Mouse (Mus musculus): ENCODE results near the gene Tmtc2.

Gene Tmtc2

DNA sequence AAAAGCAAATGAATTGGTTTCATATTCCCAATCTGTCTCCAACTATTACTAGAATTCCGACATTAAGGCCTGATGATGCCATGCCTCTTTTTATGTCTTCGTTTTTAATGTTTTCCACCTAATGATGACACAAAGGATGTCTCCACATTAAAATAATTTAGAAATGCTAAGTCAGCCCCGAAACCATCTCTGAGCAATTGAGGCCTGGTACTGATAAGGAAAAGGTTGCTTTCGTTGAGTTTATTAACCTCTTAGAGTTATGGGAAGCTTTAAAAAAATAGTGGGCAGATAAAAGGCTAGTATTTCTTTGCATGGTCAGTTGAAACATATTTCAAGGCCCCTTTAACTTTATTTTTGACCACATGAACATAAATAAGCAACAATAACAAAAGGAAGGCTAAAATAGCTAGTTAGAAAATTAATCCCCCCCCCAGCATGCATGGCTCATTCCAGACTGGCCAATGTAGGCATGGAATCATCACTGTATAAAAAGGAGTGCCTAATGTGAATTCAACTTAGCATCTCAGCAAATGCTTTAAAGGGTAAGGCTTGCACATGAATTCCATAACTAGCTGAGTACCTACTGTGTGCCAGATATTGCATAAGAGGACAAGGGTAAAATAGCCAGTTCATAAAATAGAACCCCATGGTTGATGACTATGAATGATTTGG is 168.3 kb downstream of the Tmtc2 start:
- no peak for DNase-seq (ENCODE audit: low spot score)

DNA sequence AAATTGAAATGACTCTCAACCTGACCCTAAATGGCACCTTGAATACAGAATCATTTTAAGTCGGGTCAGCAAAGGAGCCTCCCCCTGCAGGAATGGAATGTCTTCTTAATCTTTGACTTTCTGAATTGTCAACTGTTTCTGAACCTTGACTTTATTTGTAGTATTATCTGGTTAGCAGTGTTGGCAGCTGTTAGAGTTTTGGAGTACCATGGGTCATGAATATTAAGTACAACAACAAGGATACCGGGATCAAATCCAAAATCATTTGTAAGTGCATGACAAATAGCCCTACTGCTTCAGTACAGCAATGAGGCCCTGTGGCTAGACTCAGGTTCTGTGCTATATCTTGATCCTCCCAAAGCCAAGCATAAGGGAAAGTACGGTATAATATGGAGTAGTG is 170.3 kb downstream of the Tmtc2 start:
- DNase-seq (ENCODE audit: low spot score): no peak

DNA sequence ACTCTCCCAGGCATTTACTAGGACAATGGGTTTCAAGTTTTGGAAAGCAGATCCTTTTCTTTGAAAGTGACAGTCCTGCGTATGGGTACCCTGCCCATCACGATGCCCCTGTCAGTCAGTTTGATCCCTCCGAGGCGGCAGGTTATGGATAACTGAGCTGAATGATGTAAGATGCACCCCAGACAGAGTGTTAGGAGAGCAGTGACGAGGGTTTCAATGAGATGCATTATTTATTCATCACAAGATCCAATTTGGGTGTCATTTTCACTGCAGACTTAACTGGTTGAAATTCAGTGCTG is 171.8 kb downstream of the Tmtc2 start:
- no peak for DNase-seq (ENCODE audit: low spot score)

DNA sequence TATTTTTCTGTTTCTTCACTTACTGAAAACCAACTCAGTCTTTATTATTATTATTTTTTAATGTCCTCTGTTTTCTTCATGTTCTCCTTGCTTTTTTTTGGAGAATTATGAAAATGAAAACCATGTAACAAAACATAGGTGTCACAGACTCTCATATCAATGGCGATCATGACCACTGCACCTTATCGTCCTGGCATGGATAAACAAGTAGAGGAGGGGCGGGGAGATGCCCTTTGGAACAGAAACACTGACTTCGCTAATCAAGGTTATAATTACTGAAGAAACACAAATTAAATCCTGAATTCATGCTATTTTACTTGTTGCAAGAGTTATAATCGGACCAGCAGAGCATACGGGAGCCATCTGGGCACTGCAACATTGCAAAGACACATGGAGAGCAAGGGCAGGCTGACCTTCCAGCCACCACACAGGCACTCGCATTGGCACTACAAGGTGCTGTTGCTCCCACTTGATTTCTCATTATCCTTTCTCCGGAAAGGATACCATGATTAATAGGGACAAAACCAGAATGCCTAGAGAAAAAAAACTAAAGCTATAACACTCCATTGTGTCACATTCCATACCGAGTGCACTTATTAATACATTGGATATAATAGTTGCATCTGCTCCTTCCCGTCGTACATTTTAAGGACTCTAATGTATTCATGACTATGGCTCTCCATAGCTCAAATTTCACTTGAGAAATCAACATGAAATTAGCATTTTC is 172.3 kb downstream of the Tmtc2 start:
- DNase-seq (ENCODE audit: low spot score): no peak

DNA sequence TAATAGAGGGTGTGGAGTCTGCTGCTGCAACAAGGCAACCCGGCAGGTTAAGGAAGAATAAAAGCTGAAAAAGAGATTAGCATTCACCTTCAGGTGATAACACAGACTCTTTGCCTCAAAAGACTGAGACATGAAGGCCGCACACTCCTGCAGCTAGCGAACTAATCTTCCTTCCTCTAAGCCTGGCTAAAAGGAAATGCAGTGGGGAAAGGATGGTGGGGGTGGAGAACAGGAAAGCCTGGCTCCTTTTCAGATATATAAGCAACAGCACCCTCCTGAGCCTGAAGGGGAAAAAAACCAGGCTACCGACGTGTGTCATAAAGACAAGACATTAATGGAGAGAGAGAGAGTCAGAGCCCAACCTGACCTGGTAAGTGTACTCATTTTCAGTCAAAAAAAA is 174.9 kb downstream of the Tmtc2 start:
- no peak for DNase-seq (ENCODE audit: low spot score)

DNA sequence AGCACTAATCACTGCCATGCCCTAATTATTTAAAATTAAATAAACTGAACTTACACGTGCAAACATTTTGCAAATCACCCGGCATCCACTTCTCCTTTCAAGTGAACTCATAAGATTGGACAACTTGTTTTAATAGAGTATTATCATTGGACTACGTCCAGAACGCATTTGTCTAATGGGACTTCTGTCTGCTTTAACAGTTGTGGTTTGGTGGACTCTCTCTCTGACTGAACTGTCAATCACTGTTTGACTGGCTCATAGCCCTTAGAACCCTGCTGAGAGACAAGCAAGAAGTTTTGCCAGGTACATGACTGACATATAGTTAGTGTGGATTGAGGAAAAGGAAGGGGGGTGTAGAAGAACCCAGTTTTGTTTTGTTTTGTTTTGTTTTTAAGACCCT is 190.2 kb downstream of the Tmtc2 start:
- no peak for DNase-seq (ENCODE audit: low spot score)

DNA sequence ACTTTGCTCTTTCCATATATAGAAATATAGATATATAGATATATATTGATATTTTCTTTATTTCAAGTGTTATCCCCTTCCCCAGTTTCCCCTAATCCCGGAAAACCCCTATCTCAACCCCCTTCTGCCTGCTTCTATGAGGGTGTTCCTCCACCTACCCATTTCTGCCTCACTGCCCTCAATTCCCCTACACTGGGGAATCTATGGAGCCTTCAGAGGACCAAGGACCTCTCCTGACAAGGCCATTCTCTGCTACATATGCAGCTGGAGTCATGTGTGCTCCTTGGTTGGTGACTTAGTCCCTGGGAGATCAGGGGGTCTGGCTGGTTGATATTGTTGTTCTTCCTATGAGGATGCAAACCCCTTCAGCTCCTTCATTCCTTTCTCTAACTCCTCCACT is 192.5 kb downstream of the Tmtc2 start:
- no peak for DNase-seq (ENCODE audit: low spot score)

DNA sequence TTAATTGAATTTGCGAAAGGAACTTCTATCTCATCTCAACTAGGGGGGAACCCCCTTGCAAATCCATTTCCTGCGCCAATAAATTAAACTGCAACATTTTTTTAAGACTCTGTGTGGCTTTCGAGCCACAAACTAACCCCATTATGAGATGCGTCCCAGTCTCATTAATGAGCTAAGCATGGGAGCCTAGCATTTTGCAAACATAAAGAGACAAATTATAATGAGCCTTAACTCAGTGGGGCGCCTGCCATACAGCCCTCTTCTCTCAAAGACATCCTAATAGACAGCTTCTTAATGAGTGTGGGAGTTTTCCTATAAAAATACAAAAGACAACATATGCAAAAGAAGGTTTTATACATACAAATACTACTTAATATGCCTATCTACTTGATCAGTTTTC is 193.0 kb downstream of the Tmtc2 start:
- no peak for DNase-seq (ENCODE audit: low spot score)

DNA sequence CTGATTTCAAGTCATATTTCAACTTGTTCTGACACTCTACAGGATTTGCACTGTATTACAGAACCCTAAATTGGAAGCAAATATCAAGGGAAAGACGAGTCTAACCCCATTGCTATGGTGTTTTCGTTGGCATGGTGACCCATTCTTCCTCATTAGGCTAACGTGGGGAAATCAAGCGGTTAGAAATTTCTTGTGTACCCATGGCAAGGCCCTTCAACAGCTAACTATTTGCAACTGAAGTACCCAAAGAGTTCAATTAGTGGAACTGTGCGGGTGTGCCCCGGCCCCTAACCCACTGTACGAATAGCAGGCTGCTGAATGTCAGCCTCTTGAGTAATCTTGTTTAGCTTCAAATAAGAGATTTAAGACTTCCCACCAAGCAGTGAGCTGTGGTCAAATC is 193.7 kb downstream of the Tmtc2 start:
- no peak for DNase-seq (ENCODE audit: low spot score)

DNA sequence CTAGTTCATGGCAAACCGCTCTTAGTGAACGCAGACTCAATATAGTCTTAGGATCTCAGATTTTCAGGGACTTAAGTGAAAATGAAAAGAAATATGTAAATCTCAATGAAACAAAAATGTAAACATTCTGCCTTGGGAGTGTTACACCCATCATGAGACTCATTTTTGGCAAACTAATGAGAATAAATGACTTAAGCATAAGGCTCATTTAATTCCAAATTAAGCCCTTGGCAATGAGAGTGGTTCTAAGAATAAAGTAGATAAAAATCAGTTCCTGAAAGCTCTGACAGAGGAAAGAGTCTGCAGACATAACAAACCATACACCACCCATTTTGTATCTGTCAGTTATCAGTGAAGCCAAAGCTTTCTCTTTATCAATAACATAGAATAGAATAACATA is 196.5 kb downstream of the Tmtc2 start:
- DNase-seq (ENCODE audit: low spot score): no peak

DNA sequence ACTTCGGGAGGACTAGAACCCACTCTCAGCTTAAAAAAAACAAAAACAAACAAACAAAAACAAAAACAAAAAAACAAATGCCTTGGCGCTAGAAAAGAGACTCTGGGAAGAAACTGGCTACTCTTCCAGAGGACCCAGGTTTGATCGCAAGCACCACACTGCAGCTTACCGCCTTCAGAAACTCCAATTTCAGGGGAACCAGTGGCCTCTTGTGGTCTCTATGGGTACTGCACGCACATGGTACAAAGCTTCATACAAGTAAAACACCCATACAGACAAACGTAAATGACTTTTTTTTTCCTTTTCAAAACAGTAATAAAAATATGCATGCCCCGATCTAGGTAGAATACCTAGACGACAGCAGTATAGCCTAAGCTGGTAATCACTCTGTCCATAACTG is 201.0 kb downstream of the Tmtc2 start:
- DNase-seq (ENCODE audit: low spot score): peak; percentile 44

DNA sequence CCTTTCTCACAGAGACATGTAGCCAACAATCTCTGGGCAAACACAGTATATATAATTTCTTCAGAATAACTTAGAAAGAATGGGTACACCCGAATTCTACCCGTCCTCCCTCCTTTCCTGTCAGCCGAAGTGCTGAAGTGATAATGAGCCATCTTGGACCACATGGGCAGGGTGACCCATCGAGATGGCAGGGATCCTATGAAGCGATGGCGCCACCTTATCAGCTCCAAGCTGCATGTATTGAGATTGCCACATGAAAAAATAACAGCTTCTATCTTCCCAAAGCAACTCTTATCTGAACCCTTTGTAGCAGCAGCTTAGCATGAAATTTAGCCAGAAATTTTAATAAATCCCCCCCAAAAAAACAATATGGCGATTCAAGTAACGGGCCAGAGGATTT is 206.0 kb downstream of the Tmtc2 start:
- DNase-seq (ENCODE audit: low spot score): no peak

DNA sequence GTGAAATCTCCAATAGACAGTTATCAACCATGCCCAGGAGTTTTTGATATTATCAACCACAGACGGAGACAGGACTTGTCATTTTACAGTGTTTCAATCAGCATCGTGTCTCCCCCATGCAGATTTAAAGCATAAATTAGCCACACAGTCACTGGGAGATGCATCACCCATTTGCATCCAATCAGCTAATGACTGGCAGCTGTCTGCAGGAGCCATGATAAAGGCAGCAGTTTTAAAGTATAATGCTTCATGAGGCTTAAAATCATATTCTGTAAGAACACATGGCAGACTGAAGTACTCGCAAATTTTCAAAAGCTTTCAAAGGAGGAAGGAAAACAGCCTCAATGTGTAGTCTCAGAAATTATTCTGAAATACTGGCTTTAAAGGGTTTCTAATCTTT is 209.8 kb downstream of the Tmtc2 start:
- no peak for DNase-seq (ENCODE audit: low spot score)

DNA sequence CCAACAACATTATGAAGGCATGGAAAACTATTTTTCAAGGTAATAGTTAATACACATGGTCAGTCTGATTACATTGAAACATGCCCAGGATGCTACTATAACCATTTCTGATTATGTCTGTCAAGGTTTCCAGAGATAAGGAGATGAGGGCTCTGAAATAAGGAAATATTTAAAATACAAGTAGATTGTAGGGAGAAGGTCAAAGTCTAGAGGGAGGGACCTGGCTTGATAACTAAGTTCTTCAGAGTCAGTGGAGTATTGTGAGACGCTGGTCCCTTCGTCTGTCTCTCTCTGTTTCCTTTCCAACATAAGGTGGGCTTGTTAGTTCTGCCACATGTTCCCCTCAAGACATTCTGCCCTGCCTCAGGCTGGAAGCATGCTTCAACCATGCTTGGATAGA is 223.9 kb downstream of the Tmtc2 start:
- DNase-seq (ENCODE audit: low spot score): no peak

DNA sequence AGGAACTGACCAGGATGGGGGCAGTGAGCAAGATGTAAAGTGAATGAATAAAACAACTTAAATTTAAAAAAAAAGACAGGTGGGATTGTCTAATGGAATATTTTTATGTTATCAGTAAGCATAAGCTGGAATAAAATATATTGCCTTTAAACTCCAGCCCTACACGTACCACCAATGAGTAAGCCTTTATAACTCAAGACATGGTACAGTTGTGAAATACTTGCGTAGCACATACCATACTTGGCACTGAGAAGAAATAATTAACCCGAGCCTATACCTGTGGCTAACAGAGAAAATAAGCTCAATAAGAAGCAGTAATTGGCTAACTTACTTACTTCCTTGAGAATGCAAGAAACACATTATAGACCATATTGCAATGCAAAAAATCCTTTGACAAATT is 228.3 kb downstream of the Tmtc2 start:
- DNase-seq (ENCODE audit: low spot score): no peak

DNA sequence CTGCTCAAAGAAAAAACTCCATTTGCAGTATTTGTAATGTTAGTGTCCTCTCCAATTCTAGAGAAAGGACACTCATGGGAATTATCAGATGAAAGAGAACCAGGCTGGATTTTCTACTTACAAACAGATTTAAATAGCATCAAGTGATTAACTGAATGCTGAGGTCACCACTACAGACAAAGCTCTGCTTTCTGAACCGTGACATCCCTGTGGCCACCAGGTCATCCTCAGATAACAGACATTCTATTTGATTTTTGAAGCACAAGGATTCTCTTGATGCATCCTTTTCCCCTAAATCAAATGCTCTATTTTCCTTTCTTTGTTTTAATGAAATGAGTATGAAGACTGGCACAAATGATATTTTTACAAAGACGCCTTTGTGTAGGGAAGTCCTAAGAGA is 241.4 kb downstream of the Tmtc2 start:
- DNase-seq (ENCODE audit: low spot score): no peak

DNA sequence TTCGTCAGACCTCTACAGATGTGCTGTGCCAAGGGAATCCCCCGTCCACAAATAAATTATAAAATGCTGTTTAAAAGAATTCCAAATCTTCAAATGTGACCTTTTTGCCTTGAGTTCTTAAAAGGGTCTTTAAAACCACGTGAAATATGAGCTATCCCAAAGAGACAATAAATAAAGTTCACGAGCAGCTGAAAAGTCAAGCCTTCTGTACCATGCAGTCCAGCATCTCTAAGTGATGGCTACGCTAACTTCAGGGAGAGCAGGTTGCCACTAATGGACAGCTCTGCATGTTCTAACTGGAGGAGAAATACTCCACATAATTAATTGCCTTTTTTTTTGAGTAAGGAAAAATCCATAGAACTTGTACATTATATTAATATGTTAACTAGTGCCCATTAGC is 243.9 kb downstream of the Tmtc2 start:
- DNase-seq (ENCODE audit: low spot score): no peak

DNA sequence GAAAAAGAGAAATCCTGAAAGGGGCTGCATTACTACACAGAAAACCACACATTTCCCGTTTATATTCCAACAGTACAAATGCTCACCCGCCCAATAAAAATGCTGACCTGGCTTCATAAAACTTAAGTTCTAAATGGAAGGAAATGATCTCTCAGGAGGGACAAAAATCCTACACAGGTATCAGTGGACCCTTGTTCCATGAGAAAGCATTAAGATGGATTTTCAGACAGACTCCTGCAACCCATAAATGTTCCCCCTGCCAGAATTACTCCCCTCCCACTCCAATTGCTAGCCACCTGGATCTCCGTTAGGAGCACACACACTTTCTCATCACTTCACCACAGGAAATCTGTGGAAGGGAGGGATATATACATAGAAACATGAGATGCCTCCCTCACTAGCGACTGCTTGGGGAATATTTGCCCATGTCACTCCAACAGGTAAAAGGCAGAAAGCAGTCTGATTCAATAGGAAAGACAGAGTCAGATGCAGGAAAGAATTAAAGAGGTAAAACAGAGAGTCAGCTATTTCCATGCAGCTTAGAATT is 250.5 kb downstream of the Tmtc2 start:
- no peak for DNase-seq (ENCODE audit: low spot score)

DNA sequence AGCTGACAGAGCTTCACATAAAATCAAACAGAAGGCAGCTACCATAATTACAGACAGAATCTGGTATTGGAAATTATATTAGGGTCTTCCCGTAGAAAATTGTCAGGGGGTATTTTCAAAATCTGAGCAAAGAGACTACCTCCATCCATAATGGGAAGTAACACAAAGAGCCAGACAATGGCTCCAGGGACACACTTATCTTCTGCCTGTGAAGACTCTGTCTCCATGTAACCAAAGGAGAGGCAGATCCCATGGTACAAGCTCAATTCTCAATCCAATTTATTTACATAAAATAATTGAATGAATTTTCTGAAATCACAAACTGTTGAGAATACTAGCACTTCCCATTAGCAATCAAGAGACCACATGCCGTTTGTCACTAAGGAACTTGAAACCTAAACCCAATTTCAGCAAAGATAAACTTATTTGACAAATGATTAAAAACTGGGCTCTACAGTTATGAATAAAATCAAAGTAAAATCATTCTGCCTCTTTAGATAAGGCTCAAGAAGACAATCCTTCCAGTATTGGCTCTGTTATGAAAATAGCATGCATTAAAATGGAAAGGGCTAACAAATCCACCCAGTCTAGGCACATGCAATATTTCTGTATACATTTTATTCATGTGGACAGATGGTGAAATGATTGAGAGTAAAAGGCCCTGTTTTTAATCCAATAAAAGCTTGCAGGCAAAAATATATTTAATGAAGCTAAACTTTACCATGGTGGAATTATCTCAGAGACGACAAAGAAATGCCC is 254.8 kb downstream of the Tmtc2 start:
- no peak for DNase-seq (ENCODE audit: low spot score)

DNA sequence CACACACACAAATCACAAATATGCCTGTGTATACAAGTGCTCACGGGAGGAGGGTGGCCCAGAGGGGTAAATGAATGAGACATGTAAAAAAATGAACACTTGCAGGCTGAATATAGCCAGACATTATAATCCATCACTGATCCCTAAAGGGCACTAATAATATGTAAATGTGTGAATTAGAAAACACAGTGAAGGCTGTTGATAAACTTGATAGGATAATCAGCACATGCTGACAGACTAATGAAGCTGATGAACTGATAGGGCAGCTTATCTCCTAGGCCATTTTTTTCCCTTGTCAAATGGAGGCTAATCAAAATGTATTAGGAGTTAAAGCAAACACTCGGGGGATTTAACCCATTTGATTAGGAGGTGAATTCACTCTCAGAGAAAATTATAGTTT is 255.4 kb downstream of the Tmtc2 start:
- DNase-seq (ENCODE audit: low spot score): no peak

DNA sequence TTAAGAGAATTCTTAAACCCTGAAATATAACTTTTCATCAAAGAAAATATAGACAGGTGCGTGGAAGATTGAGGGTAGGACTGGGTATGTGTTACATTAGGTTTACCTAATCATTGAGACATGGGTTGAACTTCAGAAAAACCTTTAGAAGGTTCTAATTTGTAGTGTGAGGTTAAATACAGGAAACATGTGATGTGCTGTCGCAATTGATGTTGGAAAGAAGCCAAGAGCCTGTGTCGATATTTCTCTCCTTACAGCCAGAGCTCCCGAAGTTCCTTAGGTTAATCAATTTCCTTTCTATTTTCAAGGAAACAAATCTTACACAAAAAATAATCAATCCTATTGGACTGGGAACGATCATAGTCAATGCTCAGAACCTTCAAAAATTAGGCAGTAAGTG is 261.3 kb downstream of the Tmtc2 start:
- DNase-seq (ENCODE audit: low spot score): no peak

DNA sequence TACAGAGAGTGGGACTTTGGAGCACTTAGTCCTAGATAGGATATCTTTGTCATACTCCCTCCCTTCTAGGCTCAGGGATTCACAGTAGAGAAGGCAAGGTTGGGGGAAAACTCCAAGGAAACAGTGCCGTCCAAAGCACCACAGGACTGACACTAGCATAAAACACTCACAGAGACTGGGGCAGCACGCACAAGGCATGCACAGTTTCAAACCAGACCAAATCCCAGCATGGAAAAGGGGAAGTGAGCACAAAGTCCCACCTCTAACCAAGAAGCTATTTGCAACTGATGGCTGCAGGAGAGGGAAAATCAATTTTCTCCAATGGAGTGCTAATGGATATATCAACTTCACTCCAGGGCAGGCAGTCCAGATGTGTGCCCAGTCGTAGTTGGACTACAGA is 276.7 kb downstream of the Tmtc2 start:
- DNase-seq (ENCODE audit: low spot score): no peak

DNA sequence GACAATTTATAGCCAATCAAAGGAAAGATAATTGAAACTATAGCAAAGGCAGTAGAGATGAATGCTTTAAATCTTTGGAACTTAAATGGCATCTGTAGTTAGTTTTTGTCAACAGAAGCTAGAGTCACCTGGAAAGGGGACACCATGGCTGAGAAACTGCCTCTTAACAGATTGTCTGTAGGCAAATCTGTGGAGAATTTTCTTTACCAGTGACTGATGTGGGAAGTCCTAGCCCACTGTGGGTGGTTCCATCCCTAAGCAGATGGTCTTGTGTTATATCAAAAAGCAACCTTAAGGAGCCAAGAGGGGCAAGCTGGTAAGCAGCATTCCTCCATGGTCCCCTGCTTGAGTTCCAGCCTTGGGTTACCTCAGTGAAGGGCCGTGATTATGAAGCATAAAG is 281.3 kb downstream of the Tmtc2 start:
- no peak for DNase-seq (ENCODE audit: low spot score)
